Mouse (Mus musculus) cerebellum, postnatal 14 days (tissue): ENCODE data around the gene Olfr181.

ENCODE experiments used
- DNase-seq, 2 experiments: peaks; one replicate each; pipeline ENCODE4 v3.0.0; 2021; ENCODE audit warnings: mixed read lengths in 2 of 2

Gene Olfr181

GRCm38 (mm10) chr16:58928655-58929054, at the start of gene Olfr181:
Gene Olfr181 (minus strand): TSS chr16:58928755.
- no peak for DNase-seq

GRCm38 (mm10) chr16:58929292-58929691, 737 bp upstream of the Olfr181 start, which contains the start of gene Olfr180:
Gene Olfr180 (minus strand): TSS chr16:58929392.
- no peak for DNase-seq

- DNase-seq: no peak
These were observed 36.6 kb downstream of the Olfr181 start, which contains the start of gene Olfr178 for GRCm38 (mm10) chr16:58891963-58892362. Gene Olfr178 (minus strand): TSS chr16:58892063.

GRCm38 (mm10) chr16:58884416-58884815, 44.1 kb downstream of the Olfr181 start:
- no peak for DNase-seq
